Mouse (Mus musculus): ENCODE measurements at regions not wholly inside any gene's neighbourhood (a gene's known extent, or its start where the extent isn't known, plus 50 kb on each side); places are given as distances from the start of the nearest gene placed in this dataset.
"Not testable (repeated sequence)": the region's sequence is repeated elsewhere in the genome, so short reads cannot be mapped to it uniquely, and the experiment has no call there.

GRCm38 (mm10) chr7:113705929-113706328, 59.9 kb upstream of the Spon1 start:
- DNase-seq, result no peak

GRCm38 (mm10) chr7:113707596-113707995, 58.2 kb upstream of the Spon1 start:
- no peak for DNase-seq

- peak; percentile 44 for DNase-seq
Measured at GRCm38 (mm10) chr7:113710541-113711270, 55.1 kb upstream of the Spon1 start.

GRCm38 (mm10) chr7:113711356-113711755, 54.4 kb upstream of the Spon1 start:
- not testable (repeated sequence) for DNase-seq
